Mouse (Mus musculus): ENCODE data around the gene Bcar3.
A peak's percentile ranks its signal among the peaks of the same experiment; 100 is the strongest.

Gene Bcar3

DNA sequence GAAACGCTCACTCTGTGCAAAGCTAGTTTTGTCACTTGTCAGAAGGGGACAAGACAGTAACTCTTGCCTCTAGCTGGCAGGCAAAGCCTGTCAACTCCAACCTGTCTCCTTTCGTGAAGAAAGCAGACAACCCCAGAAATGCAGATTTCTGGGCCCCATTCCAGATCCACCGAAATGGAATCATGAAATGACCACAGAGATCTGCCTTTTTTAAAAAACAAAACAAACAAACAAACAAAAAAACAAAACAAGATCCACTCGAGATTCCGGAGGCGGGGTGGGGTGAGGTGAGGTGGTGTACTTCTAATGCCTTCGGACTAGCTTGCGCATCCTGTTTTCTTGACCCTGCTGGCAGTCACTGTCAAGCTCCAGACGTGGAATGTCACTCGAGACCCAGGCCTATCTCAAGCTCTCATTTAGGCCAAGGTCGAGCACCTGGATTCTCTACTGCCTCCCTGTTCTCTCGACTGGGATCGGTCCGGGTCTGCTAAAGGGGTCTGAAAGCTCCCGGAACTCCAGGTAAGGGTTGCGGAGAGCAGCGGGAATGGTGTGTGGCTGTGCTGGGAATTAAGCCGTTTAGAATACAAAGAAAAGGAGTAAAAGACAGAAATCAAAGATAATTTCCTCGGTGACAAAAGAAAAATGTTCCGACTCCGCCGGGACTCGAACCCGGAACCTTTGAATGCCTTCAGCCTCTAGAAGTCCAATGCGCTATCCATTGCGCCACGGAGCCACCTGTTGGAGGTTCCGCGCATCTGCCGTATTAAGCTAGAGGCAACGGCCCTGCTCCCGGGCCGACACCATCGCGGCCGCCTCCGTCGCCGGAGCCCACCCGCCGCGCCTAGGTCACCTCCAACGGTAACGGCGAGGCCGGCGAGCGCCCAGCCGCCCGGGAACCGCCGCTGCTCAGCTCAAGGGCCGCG, 1.4 kb upstream of the Bcar3 start:
- DNase-seq (ENCODE audit: low spot score), result peak; percentile 89

DNA sequence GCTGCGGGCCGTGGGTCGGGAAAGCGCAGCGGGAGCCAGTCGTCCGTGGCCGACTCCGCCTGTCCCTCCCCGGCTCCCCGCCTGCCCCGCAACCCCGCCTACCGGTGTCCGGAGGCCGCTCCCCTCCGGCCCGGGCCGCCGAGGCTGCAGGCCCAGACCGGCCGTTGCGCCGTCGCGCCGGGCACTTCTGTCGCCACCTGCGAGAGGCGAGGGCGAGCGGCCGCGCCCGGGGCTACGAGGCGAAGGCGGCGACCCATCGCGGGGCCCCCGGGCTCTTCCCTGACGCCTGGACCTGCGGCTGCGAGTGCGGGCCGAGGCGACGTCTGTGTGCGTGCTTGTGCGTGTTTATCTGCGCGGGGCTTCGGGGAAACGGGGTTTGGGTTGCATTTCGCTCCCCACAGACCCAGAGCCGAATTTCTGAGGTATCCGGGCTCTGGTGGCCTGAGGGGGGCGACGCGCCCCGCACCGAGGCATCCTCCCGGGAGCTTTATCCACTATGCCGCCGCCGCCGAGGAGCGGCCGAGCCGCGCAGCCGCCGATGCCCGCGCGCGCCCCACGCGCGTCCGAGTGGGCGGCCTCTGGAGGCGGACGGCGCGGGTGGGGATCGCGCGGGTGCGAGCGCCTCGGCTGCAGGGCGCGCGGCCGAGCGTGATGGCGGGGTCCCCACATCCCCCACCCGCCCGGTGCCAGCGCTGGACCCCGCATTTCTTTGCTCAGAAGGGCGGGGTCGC, 548 bp upstream of the Bcar3 start:
- DNase-seq (ENCODE audit: low spot score), result peak; percentile 82

DNA sequence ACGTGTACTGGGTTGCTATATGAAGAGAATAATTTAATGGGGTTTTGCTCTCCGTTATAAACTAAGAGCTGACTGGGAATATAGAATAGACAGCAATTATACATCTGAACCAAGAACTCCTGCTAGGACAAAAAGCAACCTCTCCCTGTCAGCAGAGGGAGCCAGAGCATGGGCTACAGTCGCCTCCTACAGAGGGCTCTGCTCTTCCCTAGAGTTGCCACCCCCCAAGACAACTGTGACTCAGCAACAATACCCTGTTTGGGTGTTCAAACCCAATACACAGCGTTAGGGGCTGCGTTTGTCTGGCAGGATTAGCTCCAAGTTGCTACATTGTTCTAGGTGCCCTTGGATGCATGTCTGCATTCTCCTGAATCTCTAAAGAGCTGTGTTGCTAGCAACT, 1.6 kb downstream of the Bcar3 start:
- peak; percentile 80 for DNase-seq (ENCODE audit: low spot score)

DNA sequence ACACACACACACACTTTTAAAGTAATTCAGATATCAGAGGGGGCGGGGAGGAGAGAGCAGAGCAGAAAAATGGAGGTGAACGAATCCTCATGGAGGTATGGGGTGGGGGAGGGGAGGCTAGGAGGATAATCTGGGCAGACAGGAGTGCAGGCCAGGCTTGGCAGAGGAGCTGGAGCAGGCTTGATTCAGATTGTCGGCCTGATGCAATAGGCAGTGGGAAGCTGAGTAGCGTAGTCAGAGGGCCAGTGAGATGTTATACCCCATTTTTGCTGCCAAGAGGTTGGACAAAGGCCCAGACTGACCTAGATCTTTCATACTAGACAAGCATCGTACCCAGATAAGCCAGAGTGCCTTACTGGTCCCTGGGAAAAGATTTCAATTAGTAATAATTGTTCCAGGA, 3.0 kb downstream of the Bcar3 start:
- peak; percentile 74 for DNase-seq (ENCODE audit: low spot score)

DNA sequence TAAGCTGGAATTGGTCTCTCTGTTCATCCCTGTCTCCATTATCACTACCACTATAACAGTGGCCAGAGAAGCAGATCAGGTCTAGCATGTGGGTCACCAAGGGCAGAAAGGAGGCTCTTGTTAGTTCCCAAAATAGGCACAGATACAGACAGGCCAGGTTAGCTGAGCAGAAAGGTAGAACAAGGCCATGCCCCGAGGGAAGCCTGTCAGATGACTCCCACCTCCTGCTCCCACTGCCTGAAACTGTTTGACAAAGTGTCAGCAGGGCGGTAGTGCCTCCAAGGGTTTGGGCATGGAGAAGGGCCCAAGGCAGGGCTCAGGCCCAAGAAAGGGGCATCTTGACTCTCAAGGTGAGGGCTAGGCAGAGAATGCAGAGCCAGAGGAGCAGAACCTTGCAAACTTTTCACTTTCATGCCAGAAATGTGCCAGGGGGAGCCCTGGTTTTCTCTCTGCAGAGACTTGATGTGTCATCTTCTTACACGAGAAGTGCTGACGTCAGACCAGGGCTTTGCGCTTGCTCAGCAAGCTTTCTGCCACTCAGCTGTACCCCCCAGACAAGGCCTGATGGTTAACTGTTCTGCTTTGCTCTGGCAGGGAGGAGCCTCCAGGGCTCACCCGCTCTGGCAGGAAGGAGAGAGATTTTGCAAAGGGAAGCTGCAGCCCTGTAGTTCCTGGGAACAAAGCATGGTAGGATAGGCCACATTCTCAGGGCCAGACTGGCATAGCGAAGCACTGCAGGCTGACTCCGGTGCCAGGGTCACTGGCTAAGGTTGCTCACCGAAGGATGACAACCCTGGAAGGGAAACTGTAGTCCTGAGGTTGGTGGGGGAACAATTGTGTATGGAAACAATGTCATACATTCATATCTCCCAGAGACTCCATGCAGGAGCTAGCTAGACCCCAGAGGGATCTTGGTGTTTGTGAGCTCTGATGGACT, 7.3 kb downstream of the Bcar3 start:
- DNase-seq (ENCODE audit: low spot score), result peak; percentile 77

DNA sequence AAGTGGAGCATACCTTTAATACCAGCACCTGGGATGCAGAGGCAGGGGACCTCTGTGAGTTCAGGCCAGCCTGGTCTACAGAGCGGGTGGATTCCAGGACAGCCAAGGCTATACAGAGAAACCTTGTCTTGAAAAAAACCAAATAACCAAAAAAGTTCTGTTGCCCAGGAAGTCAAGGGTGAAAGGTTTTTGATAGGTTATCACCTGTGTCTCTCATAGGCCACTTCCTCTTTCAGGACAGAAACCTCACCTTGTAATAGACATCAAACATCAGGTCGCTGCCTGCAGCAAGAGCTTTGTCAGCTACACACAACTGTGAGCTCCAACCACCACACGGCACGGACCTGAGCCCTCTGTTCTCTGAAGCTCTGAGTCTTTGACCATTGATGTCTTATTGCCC, 10.6 kb downstream of the Bcar3 start:
- no peak for DNase-seq (ENCODE audit: low spot score)

DNA sequence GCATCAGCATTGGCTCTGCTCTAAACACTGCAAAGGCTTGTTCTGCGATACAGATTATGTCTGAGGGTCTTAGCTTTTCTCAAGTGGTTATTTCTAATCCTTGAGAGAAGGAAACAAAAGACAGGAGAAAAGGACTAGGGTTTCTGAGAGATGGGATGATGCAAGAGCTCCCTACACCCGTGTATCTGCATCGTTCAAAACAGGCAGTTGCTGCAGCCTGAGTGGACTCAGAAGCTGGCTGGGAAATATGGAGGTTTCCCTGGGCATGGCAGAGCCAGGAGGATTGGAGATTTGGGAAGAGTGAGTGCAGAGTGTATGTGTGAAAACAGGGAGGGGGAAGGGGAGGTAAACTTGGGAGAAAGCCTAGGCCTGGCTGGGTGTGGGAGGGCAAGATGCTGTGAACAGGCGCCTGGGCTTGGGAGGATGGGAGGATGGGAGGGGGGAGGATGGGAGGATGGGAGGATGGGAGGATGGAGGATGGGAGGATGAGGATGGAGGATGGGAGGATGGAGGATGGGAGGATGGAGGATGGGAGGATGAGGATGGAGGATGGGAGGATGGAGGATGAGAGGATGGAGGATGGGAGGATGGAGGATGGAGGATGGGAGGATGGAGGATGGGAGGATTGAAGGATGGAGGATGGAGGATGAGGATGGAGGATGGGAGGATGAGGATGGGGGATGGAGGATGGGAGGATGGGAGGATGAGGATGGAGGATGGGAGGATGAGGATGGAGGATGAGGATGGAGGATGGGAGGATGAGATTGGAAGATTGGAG, 14.1 kb downstream of the Bcar3 start:
- no peak for DNase-seq (ENCODE audit: low spot score)

DNA sequence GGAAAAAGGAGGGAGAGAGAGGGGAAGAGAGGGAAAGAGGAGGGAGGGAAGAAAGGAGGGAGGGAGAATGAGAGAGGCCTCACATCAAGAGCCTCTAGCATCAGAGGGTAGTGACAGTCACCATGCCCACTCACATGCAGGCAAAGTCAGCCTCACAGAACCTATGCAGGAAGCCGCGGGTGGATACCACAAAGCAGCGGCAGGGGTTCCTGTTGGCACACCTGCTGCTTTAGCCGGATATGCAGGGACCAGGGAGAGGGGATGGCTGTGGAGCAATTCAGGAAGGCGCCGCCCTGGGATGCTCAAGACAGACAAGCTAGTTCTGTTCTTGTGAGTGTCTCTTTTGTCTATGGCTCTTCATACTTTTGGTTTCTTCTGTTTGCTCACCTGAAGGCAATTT, 15.0 kb downstream of the Bcar3 start:
- no peak for DNase-seq (ENCODE audit: low spot score)

DNA sequence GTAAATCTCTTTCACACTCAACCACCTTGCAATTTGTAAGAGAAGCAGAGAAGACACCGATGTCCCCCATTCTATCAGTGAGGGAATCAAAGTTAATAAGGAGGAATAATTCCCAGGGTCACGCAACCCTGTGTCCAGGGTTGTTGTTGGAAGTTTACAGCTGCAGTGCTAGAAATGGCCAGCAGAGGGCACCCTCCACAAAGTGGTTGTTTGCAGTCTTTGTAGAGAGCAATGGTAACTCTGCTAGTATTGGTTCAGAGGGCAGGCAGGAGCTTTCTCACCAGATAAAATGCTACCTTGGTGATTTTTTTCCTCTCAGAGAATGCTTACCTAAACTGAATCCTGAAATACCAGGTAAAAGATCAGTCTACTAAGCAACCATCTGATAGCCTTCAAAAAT, 18.1 kb downstream of the Bcar3 start:
- DNase-seq (ENCODE audit: low spot score), result peak; percentile 82

DNA sequence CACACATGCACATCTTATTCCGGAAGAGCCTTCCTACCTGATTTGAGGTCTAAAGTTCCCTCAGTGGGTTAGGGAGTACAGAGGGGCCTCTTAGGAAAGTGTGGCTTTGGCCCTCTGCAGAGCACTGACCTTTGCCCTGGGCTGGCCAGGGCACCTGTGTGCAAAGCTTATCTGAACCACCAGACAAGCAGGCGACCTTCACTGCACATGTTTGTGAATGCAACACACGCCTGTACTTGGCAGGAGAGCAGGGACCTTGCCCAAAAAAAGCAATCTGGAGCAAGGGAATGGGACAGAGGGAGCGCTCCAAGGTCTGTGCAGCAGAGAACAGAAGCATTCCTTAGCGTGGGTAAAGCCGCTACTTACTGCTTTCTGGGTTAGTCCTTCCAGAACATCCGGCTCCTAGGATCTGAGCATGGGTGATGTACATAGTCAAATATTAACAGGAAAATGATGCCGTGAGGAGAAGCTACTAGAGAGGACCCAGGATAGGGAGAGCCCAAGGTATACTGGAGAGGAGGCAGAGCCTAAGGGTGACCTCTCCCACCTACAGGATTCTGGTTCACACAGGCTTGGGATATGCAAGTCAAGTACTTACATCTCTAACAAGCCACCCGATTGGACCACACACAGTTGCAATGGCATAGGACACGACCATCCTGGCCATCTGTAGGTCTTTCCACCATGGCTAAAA, 19.1 kb downstream of the Bcar3 start:
- no peak for DNase-seq (ENCODE audit: low spot score)

DNA sequence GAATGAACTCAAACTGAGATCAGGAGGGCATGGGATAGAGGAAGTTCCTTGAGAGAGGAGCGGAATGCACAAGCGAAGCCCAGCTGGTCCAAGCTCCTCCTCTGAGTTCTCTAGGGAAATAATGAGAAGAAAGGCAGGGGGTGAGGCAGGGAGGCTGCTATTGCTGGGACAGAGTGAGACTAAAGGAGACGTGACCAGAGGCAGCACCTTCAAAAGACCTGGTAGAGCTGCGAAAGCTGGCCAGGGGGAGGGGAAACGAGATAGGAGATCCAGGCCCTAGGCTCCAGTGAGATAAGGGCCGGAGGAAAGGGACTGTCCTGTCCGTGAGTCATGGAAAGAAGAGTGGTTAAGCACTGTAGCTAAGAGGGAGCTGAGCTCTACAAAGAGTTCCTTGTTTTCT, 20.0 kb downstream of the Bcar3 start:
- DNase-seq (ENCODE audit: low spot score), result no peak

DNA sequence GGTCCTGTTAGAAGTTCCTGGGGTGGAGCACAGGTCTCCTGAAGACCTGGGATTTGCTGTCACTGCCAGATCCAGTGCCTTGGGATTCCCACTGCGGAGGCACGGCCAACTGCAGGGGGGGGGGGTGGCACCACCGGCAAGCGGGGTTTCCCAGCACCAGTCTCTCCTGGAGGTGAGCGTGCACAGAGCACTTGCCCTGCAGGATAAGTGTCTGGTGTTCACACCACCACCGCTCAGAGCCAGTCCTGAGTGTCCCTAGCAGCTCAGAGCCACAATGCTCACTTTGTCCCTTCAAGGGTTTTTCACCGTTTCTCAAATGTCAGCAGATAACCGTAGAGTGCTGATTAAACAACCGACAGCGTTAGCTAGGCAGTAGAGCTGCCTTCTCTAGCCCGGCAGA, 22.7 kb downstream of the Bcar3 start:
- DNase-seq (ENCODE audit: low spot score), result peak; percentile 44

DNA sequence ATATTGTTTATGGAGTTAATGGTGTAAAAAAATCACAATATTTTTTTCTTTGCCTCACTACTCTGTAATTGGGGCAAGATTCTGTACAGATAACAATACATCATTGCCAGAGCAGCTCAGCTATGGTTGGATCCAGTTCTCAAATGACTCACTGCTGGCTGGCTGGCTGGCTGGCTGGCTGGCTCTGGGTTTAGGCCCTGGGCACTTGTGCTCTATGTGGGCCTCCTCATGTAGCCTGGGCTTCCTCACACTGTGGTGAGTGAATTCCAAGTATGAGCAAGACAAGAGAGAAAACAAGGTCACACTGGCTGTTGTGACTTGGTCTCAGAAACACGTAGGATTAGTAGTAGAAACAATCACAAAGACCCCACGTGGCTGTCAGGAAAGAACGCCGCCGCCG, 23.4 kb downstream of the Bcar3 start:
- peak; percentile 28 for DNase-seq (ENCODE audit: low spot score)

DNA sequence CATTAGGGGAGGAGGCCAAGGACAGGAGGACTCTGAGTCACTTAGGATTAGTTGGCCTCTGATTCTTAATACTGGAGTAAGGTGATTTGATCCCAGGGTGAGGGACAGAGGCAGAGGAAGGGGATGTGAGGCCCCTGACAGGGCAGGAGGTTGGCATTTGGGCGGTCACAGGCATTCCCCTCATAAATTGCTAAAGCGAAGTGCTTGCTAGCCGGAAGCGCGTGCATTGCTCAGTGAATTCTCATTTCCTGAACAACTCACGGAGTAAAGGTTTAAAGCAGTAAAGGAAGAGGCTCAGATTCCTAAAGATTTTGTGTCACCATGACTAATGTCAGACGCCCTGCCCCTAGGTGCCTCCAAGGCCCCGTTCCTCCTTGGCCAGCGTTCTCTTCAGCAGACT, 28.3 kb downstream of the Bcar3 start:
- no peak for DNase-seq (ENCODE audit: low spot score)

DNA sequence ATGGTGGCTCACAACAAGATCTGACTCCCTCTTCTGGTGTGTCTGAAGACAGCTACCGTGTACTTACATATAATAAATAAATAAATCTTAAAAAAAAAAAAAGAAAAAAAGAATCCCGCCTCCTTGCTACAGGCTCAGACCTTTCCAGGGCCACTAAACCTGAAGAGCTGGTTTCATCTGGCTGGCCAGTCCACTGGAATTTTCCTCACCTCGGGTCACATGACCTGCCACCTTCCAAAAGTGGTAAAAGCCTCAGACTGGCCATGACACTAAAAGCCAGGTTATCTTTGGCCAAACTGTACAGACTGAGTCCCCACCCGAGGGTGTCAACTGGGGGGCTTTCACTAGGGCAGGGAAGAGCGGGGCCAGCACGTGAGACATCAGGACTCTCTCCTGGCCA, 29.9 kb downstream of the Bcar3 start:
- DNase-seq (ENCODE audit: low spot score), result no peak

DNA sequence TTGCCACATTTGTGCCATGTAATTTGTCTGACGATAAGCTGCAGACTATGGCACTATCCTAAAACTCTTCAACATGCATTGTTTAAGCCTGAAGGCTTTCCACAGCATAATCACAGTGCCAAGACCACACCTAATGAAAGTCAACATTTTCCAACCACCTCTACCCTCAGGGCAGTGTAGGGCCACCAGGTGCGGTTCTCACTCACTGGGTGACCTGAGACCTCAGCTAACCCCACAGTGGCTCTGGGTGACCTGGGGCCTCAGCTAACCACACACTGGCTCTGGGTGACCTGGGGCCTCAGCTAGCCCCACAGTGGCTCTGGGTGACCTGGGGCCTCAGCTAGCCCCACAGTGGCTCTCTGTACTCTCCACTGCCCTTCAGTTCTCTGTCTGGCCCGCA, 30.6 kb downstream of the Bcar3 start:
- no peak for DNase-seq (ENCODE audit: low spot score)

DNA sequence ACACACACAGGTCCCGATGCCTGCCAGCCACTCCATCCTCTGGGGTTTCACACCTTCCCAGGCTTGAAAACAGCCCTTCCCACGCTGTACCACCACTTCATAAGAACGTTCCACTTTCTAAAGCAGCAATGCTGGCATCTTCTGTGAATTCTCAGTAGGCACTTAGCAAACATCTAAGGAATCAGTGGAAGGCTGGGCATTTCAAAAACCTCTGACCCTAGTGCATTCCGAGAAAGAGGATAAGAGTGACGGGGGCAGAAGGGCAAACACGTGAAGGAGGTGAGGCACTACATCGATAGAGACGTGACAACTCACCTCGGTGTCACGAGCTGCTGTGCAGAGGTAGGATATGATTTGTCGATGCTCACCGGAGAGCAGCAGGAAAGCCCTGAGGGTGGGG, 36.5 kb downstream of the Bcar3 start:
- DNase-seq (ENCODE audit: low spot score), result no peak

DNA sequence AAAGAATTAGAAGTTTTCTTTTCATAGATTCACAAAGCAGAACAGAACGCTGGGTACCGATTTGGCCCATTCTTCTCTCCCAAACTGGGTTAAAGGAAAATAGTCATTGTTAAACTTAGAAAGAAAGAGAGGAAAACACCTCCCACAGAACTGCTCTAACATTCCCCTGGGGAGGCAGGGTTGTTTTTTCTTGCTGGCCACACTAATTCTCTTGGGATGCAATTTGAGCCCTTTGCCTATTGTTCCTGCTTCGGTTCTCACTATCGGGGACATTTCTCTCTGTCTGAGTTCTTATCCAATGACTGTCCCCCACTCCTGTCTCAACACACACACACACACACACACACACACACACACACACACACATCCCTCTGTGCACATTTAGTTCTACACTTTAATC, 39.6 kb downstream of the Bcar3 start:
- DNase-seq (ENCODE audit: low spot score), result no peak

DNA sequence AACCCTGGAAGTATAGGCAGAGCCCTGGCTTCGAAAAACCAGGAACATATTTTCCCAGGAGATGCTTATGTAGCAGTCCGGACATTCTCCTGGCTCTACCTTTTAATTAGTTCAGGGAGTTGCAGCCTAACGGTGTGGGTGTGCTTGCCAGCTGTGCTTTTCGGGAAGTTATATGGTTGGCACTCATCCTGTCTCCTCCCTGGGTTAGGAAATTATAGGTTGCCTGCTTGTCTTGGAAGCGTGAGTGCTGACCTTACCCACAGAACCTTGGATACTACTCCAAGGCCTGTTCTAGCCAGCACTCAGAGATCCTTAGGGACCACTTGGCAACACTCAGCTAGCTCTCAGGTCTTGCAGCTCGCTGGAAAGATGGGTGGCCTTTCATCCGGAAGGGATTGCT, 40.0 kb downstream of the Bcar3 start:
- peak; percentile 24 for DNase-seq (ENCODE audit: low spot score)

DNA sequence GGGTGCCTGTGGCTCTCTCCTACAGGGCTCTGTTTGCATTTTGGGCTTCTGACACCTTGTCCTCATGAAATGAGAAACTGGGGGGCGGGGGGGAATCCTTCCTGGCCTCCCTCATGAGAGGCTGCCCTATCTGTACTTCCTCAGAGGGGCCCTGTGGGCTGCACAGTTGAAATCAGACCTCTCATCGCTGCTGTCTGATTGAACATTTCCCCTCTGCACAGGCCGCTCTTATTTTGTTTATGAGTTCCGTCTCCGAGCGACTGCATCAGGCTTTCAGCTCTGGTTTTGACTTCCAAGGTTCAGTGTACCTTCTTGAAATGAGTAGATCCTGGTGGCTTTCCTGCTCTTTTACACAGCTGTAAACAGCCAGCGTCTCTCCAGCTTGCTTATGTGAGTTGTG, 40.4 kb downstream of the Bcar3 start:
- DNase-seq (ENCODE audit: low spot score), result no peak

DNA sequence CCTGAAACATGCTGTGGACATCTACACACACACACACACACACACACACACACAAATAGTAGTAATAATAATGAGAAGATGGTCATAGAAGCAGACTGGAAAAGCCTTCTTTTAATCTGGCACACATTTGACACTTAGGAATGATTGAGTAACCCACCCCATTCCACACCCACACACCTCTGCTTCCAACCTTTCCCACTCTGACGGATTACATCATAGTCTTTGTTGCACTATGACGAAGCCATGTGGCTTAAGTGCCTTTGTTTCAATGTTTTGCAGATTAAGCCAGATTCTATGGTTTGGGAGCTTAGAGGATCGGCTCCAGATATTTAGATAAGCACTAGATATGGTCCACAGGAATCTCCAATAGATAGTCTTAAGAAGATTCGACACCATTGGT, 42.1 kb downstream of the Bcar3 start:
- DNase-seq (ENCODE audit: low spot score), result no peak

Measured in MN1 (cell line).